Mouse (Mus musculus) megakaryocyte, embryonic 14.5 days (primary cell): ENCODE measurements around the gene Kcnip2.

Source experiments
- FLI1 ChIP-seq: IDR thresholded peaks from 2 replicates; pipeline ENCODE4 v1.6.1; 2012; ENCODE audit warnings: low read length, inconsistent platforms, mixed read lengths
- GATA1 ChIP-seq: IDR thresholded peaks from 3 replicates; pipeline ENCODE4 v1.6.1; 2012; ENCODE audit warnings: mixed read lengths, low read length, inconsistent platforms, borderline replicate concordance

- TF ChIP-seq FLI1 (no peak), GATA1 (no peak)
Measured at GRCm38 (mm10) chr19:45795406-45795944, 20.4 kb downstream of the Kcnip2 start.
